Mouse (Mus musculus) heart, embryonic 15.5 days (tissue): ENCODE measurements at regions not wholly inside any gene's neighbourhood (a gene's known extent, or its start where the extent isn't known, plus 50 kb on each side); places are given as distances from the start of the nearest gene placed in this dataset.

Experiments used
- ATAC-seq: fragments of 200-750 bp; cut with Nextera tagmentation; replicated peaks from 2 replicates; pipeline ENCODE4 v1.8.0; 2017; ENCODE audit warnings: low read depth, moderate TSS enrichment; ENCODE audit not compliant: insufficient number of reproducible peaks, insufficient read depth, low FRiP score
- H3K27ac ChIP-seq: fragments of 300-500 bp; sonication (generic); 2 replicates; pipeline ENCODE4 v1.5.1; 2015; ENCODE audit warnings: mild to moderate bottlenecking, inconsistent platforms
- H3K27me3 ChIP-seq: fragments of 300-500 bp; sonication (generic); 2 replicates; pipeline ENCODE4 v1.6.1; 2015; ENCODE audit warnings: inconsistent platforms
- H3K36me3 ChIP-seq: fragments of 300-500 bp; sonication (generic); 2 replicates; pipeline ENCODE4 v1.6.1; 2015; ENCODE audit warnings: mild to moderate bottlenecking, inconsistent platforms
- H3K4me1 ChIP-seq: fragments of 300-500 bp; sonication (generic); replicated peaks from 2 replicates; pipeline ENCODE4 v1.6.1; 2015; ENCODE audit warnings: inconsistent platforms
- H3K4me2 ChIP-seq: fragments of 300-500 bp; sonication (generic); 2 replicates; pipeline ENCODE4 v1.6.1; 2015; ENCODE audit warnings: inconsistent platforms, mild to moderate bottlenecking, moderate library complexity
- H3K4me3 ChIP-seq: fragments of 300-500 bp; sonication (generic); 2 replicates; pipeline ENCODE4 v1.5.1; 2015; ENCODE audit warnings: mild to moderate bottlenecking, inconsistent platforms
- H3K9ac ChIP-seq: fragments of 300-500 bp; sonication (generic); 2 replicates; pipeline ENCODE4 v1.6.1; 2015; ENCODE audit warnings: mild to moderate bottlenecking, inconsistent platforms
- H3K9me3 ChIP-seq: fragments of 300-500 bp; sonication (generic); replicated peaks from 2 replicates; pipeline ENCODE4 v1.6.1; 2016; ENCODE audit warnings: inconsistent platforms
- WGBS: fragments of 180-500 bp; shearing (Covaris S2); methylation state at CpG from one replicate; pipeline ENCODE4 v1.1.7; 2015; ENCODE audit warnings: mixed read lengths; 5-methylcytosine and 5-hydroxymethylcytosine counted together

GRCm38 (mm10) chr2:72619446-72619845, 143.5 kb downstream of the Cdca7 start:
- no peaks in the 10 kb centered on the region for H3K9me3 ChIP-seq
- 0 out of 2 replicates have a peak, but pooled peaks cover 7% of the 10 kb centered on the region for H3K27me3 ChIP-seq
- H3K4me2 ChIP-seq = no peak overlapping the region
- ATAC-seq = no peak
- no peaks in the 10 kb centered on the region for H3K36me3 ChIP-seq
- no peak overlapping the region for H3K9ac ChIP-seq
- H3K4me3 ChIP-seq = no peak overlapping the region
- WGBS = 43% methylated on average over 4 of the region's 4 CpGs
- H3K27ac ChIP-seq = no peak overlapping the region
- peaks cover 13% of the 10 kb centered on the region for H3K4me1 ChIP-seq

- Histone ChIP-seq H3K9ac (peak overlapping the region; percentile 26), H3K9me3 (no peaks in the 10 kb centered on the region), H3K4me3 (peak overlapping the region; percentile 35), H3K4me1 (peaks cover 12% of the 10 kb centered on the region), H3K36me3 (no peaks in the 10 kb centered on the region), H3K4me2 (peak overlapping the region; percentile 57), H3K27ac (no peak overlapping the region), H3K27me3 (0 out of 2 replicates have a peak, but pooled peaks cover 7% of the 10 kb centered on the region)
- no peak for ATAC-seq
- WGBS = 7% methylated on average over 9 of the region's 9 CpGs
These were observed 144.3 kb downstream of the Cdca7 start for GRCm38 (mm10) chr2:72620182-72620652.

DNA sequence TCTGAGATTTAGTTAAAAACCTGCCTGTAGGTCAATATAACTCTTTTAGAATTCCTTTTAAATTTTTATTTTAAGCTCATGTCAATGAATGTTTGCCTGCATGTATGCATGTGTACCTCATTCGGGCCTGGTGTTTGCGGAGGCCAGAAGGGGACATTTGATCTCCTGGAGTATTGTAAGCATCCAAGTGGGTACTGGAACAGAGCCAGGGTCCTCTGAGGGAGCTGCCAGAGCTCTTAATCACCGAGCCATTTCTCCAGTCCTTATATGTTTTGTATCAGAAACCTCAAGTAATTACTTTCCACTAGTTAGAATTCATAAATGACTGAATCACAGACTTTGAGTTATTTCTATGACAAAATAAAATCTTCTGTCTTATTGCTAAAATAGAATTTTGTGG, 152.0 kb downstream of the Cdca7 start:
- no peaks in the 10 kb centered on the region for H3K9me3 ChIP-seq
- H3K27ac ChIP-seq = no peak overlapping the region
- H3K4me3 ChIP-seq = no peak overlapping the region
- no peak overlapping the region for H3K4me2 ChIP-seq
- 31% methylated on average over 3 of the region's 3 CpGs for WGBS
- no peaks in the 10 kb centered on the region for H3K36me3 ChIP-seq
- peaks cover 13% of the 10 kb centered on the region for H3K4me1 ChIP-seq
- ATAC-seq = no peak; the same call in 1 of the 2 replicates
- no peaks in the 10 kb centered on the region for H3K27me3 ChIP-seq
- no peak overlapping the region for H3K9ac ChIP-seq

- Histone ChIP-seq H3K9me3 (no peaks in the 10 kb centered on the region), H3K36me3 (no peaks in the 10 kb centered on the region), H3K27me3 (no peaks in the 10 kb centered on the region), H3K9ac (no peak overlapping the region), H3K4me2 (peak overlapping the region; percentile 1; the same call in 1 of the 2 replicates), H3K27ac (no peak overlapping the region), H3K4me1 (peaks cover 13% of the 10 kb centered on the region), H3K4me3 (no peak overlapping the region)
- no peak for ATAC-seq
- WGBS = 45% methylated on average over 16 of the region's 16 CpGs
These were observed 152.9 kb downstream of the Cdca7 start for GRCm38 (mm10) chr2:72628626-72629470.

DNA sequence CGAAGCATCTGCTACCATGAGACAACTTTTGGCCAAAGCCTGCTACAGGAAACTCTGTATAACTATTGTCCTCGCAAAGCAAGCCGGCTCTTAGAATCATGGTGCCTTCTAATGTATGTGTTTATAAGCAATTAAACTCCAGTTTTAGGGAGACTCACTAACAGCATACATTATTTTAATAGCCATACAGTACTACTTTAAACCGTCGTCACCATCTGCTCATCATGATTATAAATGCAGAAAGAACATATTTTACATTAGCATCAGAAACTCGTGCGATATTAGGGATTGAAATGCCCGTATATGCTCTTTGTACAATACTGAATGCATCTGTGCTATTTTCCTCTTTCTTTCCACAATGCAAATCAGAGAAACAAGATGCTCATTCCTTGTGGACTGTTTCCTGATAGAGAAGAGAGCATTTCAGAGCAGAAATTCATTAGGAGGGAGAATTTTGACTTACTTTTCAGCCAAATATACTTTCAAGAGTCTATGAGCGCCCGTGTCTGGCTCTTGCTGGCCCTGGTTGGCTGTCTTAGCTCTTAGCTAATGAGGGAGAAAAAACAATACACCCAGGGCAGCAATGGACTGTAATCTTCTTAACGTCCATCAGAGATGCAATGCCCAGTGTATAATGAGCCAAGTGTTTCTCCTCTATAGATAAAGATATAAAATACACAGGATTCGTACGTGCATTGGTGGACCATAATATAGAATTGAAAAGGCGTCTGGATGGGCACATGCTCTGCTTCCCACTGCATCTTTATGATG, 153.9 kb downstream of the Cdca7 start:
- H3K4me2 ChIP-seq = no peak overlapping the region
- no peak overlapping the region for H3K27ac ChIP-seq
- H3K4me3 ChIP-seq = no peak overlapping the region
- 80% methylated on average over 14 of the region's 14 CpGs for WGBS
- peaks cover 13% of the 10 kb centered on the region for H3K4me1 ChIP-seq
- ATAC-seq = no peak
- H3K9me3 ChIP-seq = no peaks in the 10 kb centered on the region
- H3K27me3 ChIP-seq = no peaks in the 10 kb centered on the region
- H3K36me3 ChIP-seq = no peaks in the 10 kb centered on the region
- H3K9ac ChIP-seq = no peak overlapping the region

GRCm38 (mm10) chr2:72637881-72638620, 162.1 kb downstream of the Cdca7 start:
- no peak for ATAC-seq

DNA sequence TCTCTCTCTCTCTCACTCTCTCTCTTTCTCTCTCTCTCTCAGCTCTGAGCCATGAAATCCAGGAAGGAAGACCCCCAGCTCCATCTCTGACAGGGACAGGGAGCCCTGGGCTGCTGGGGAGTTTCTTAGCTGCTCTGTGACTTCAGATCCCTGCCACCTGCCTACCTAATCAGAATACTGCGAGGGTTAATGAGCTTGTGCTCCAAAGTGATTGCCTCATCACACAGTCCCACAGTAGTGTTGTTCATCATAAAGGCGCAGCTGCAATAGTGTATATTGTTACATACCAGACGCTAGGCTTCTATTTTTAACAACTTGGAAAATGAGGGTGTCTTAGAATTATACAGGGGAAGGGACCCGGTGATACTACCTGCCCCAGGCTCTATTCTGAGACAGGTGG, 163.1 kb downstream of the Cdca7 start:
- H3K36me3 ChIP-seq = no peaks in the 10 kb centered on the region
- no peak overlapping the region for H3K27ac ChIP-seq
- no peaks in the 10 kb centered on the region for H3K27me3 ChIP-seq
- WGBS = 36% methylated on average over 4 of the region's 4 CpGs
- ATAC-seq = no peak
- no peak overlapping the region for H3K4me2 ChIP-seq
- peaks cover 8% of the 10 kb centered on the region for H3K4me1 ChIP-seq
- H3K4me3 ChIP-seq = no peak overlapping the region
- H3K9ac ChIP-seq = no peak overlapping the region
- H3K9me3 ChIP-seq = no peaks in the 10 kb centered on the region

More at GRCm38 (mm10) chr2:72637881-72638620, 162.1 kb downstream of the Cdca7 start:
- H3K9me3 ChIP-seq = no peaks in the 10 kb centered on the region
- H3K27me3 ChIP-seq = no peaks in the 10 kb centered on the region
- 56% methylated on average over 9 of the region's 9 CpGs for WGBS
- no peak overlapping the region for H3K9ac ChIP-seq
- H3K4me3 ChIP-seq = no peak overlapping the region
- no peaks in the 10 kb centered on the region for H3K36me3 ChIP-seq
- H3K4me2 ChIP-seq = no peak overlapping the region
- peaks cover 8% of the 10 kb centered on the region for H3K4me1 ChIP-seq
- no peak overlapping the region for H3K27ac ChIP-seq

- H3K4me2 ChIP-seq = no peak overlapping the region
- H3K27me3 ChIP-seq = no peaks in the 10 kb centered on the region
- H3K4me1 ChIP-seq = peaks cover 4% of the 10 kb centered on the region
- H3K9ac ChIP-seq = no peak overlapping the region
- H3K27ac ChIP-seq = no peak overlapping the region
- no peaks in the 10 kb centered on the region for H3K36me3 ChIP-seq
- H3K9me3 ChIP-seq = no peaks in the 10 kb centered on the region
- H3K4me3 ChIP-seq = no peak overlapping the region
- no peak for ATAC-seq
These were observed 165.3 kb downstream of the Cdca7 start for GRCm38 (mm10) chr2:72641228-72641627.

- 69% methylated on average over 10 of the region's 10 CpGs for WGBS
- no peaks in the 10 kb centered on the region for H3K9me3 ChIP-seq
- H3K27me3 ChIP-seq = no peaks in the 10 kb centered on the region
- no peaks in the 10 kb centered on the region for H3K36me3 ChIP-seq
- H3K4me2 ChIP-seq = no peak overlapping the region
- H3K4me3 ChIP-seq = no peak overlapping the region
- ATAC-seq = no peak
- no peak overlapping the region for H3K9ac ChIP-seq
- H3K27ac ChIP-seq = no peak overlapping the region
- H3K4me1 ChIP-seq = peaks cover 7% of the 10 kb centered on the region
These were observed 168.3 kb downstream of the Cdca7 start for GRCm38 (mm10) chr2:72644151-72644843.

DNA sequence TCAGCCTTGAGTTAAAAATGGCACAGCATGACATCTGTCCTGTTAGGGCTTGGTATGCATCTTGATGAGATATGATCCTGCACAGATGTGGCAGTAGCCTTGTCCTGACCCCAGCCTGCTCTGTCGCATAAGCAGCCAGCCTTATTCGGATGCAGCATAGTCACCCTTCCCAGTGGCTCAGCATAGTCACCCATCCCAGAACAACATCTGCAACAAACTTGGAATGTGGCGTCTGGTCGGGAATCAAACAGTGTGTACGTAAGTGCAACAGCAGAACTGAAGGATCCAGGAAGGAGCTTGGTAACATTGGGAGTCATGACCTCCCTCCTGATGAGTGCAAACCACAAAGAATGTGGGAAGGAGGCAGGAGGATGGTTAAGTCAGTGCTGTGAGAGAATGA, 171.7 kb downstream of the Cdca7 start:
- Histone ChIP-seq H3K9ac (no peak overlapping the region), H3K27me3 (no peaks in the 10 kb centered on the region), H3K4me1 (peaks cover 7% of the 10 kb centered on the region; the same call in 1 of the 2 replicates), H3K4me3 (no peak overlapping the region), H3K36me3 (no peaks in the 10 kb centered on the region), H3K9me3 (no peaks in the 10 kb centered on the region), H3K27ac (no peak overlapping the region), H3K4me2 (no peak overlapping the region)
- WGBS = 51% methylated on average over 5 of the region's 5 CpGs
- ATAC-seq = no peak
